Mouse (Mus musculus) gastrocnemius, adult 18-20 months (tissue): ENCODE results near the gene Ctdspl. TPM values are rescaled to one million over a fixed set of nuclear protein-coding genes. Genes with fewer than 3 reads are reported as not detected.

Source experiments
- DNase-seq: peaks from one replicate; pipeline ENCODE4 v3.0.0; 2021; ENCODE audit warnings: low spot score
- total RNA-seq, 2 experiments: library from RNA; stranded (reverse); gene quantifications; 2 replicates each; pipeline ENCODE4 v1.2.3; 2021

Gene Ctdspl
- total RNA-seq, 2 experiments from 2014 or later = 3.0 to 3.7 TPM

GRCm38 (mm10) chr9:118988787-118989580 lies 62.7 kb downstream of the Ctdspl start:
- DNase-seq = no peak

GRCm38 (mm10) chr9:118990490-118990889 lies 64.2 kb downstream of the Ctdspl start:
- no peak for DNase-seq

- no peak for DNase-seq
These were observed 65.7 kb downstream of the Ctdspl start for GRCm38 (mm10) chr9:118991750-118992585.

- no peak for DNase-seq
These were observed 66.3 kb downstream of the Ctdspl start for GRCm38 (mm10) chr9:118992586-118992955.

GRCm38 (mm10) chr9:118994524-118995227 lies 68.4 kb downstream of the Ctdspl start:
- no peak for DNase-seq

- no peak for DNase-seq
These were observed 69.3 kb downstream of the Ctdspl start for GRCm38 (mm10) chr9:118995539-118995938.

- no peak for DNase-seq
These were observed 71.0 kb downstream of the Ctdspl start for GRCm38 (mm10) chr9:118997241-118997640.

- no peak for DNase-seq
These were observed 73.9 kb downstream of the Ctdspl start for GRCm38 (mm10) chr9:119000196-119000595.

- no peak for DNase-seq
These were observed 76.0 kb downstream of the Ctdspl start for GRCm38 (mm10) chr9:119002267-119002666.

- DNase-seq = no peak
These were observed 77.9 kb downstream of the Ctdspl start for GRCm38 (mm10) chr9:119003990-119004702.

- no peak for DNase-seq
These were observed 78.4 kb downstream of the Ctdspl start for GRCm38 (mm10) chr9:119004703-119005076.

- DNase-seq = no peak
These were observed 79.2 kb downstream of the Ctdspl start for GRCm38 (mm10) chr9:119005303-119006029.

- no peak for DNase-seq
These were observed 81.0 kb downstream of the Ctdspl start for GRCm38 (mm10) chr9:119007266-119007665.

GRCm38 (mm10) chr9:119008871-119009270 lies 82.6 kb downstream of the Ctdspl start:
- no peak for DNase-seq

GRCm38 (mm10) chr9:119010156-119010710 lies 84.0 kb downstream of the Ctdspl start:
- DNase-seq = no peak

- no peak for DNase-seq
These were observed 90.7 kb downstream of the Ctdspl start for GRCm38 (mm10) chr9:119016785-119017507.

- DNase-seq = no peak
These were observed 95.5 kb downstream of the Ctdspl start for GRCm38 (mm10) chr9:119021731-119022130.

GRCm38 (mm10) chr9:119025263-119025662 lies 99.0 kb downstream of the Ctdspl start:
- DNase-seq = no peak

GRCm38 (mm10) chr9:119025832-119026331 lies 99.6 kb downstream of the Ctdspl start:
- DNase-seq = no peak
